Mouse (Mus musculus) megakaryocyte progenitor cell, adult 5-6 weeks (primary cell): Measurements from ENCODE around the gene Ntsr1. TPM values are rescaled to one million over a fixed set of nuclear protein-coding genes. Genes with fewer than 3 reads are reported as not detected.

Experiments used
- ATAC-seq: replicated peaks from 2 replicates; pipeline ENCODE4 v1.8.0; 2016; ENCODE audit warnings: mild to moderate bottlenecking, moderate TSS enrichment, inconsistent platforms; ENCODE audit not compliant: poor library complexity
- total RNA-seq, 2 experiments: library from RNA; stranded (forward) in 1 of 2; stranded (reverse) in 1 of 2; fragments of 157-497, 149-512 nt in 1 of 2; fragments of 200-1000 nt in 1 of 2; gene quantifications; 2 replicates each; pipeline versions ENCODE4 v1.2.3 to v1.2.4; 2015 to 2017

The Ntsr1 gene
- total RNA-seq, 2 experiments from 2014 or later = not detected

DNA sequence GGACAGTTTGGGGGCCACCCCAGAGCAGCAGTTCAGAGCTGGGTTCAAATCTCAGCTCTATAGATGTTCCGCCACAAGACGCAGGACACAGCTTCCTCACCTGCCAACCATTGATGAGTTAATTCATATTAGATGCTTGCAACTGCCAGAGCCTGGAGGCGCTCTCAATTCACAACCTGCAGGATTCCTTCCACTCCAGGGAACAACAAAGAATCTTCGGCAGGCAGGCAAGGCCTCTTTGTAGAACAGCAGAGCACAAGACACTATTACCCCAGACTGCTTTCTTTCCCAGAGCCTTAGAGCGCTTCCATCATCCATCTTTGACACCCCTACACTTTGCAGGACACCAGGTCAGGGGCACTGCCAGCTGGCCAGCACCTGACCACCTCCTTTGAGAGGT lies 6.5 kb downstream of the Ntsr1 start:
- no peak for ATAC-seq

DNA sequence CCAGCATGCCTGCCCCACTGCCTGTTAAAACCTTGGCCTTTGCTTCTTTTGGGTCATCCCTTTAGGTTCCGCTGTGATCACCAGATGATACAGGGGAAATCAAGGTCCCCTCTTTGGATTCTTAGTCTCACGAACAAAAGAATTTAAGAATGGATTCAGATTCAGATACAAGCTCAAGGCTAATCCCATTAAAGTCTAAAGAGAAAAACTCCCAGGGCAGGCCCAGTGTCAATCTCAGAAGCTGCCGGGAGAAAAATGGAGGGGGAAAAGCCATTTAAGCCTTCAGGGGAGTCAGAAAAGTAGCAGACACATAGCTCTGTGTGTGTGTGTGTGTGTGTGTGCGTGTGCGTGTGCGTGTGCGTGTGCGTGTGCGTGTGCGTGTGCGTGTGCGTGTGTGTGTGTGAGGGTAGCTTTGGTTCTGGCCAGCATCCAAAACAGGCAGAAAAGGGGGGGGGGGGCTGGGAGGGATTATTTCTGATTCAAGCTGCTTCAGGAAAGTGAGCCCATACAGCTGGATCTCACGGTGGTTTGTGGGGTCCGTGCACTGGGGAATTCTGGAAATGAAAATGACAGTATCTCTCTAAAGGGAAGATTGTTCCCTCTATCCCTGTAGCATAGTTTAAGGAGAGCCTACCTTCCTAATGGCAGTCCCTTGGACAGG lies 8.8 kb downstream of the Ntsr1 start:
- ATAC-seq = no peak

DNA sequence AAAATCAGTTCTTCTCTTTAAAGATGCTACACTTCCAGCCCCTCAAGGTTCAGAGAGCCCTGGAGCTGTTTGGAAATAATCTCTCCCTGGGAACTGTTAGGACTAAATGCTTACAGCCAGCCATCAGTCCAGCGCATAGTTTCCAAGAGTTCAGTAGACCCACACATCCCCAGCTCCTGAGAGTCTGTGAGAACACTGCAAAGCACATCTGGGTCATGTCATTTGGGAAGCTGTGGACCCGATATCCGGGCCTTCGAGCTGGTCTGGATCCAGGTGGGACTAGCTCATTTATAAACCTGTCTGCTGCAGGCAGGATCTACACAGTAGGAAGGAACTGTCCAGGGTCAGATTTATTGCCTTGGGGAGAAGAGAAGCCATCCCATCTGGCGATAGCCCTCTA lies 11.1 kb downstream of the Ntsr1 start:
- ATAC-seq = no peak

DNA sequence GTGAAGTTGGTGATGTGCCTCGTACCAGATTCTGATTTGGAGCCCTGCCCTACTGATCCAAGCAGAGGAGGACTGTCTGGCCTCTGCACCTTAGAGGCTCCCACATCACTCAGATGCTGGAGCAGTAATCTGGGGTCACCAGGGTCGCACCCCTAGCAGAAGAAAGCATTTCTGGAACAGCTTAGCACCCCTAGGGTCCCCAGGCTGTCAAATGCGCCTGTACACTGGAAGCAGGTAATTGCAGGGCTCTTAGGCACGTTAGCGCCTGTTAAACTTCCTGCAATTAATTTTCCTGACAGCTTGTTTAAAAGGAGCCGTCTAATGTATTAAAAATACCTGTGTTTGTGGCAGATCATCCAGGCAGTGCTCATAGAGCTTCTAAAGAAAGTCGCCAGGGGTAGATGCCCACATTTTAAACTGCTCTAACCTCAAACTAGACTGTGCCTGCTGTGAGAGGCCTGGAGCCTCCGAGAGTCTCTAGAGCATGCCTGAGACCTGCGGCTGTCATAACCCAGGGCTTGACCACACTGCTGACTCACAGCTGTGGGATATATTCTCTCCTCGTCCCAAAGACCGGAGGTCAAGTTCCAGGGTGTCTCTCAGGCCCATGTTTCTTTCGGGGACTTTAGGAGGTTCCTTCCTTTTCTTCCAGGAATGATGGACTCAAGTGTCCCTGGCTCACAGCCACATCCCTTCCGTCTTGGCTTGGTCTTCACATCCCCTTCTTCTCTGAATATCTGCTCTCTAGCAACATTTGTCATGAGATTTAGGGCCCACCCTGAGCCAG lies 12.3 kb downstream of the Ntsr1 start:
- no peak for ATAC-seq

DNA sequence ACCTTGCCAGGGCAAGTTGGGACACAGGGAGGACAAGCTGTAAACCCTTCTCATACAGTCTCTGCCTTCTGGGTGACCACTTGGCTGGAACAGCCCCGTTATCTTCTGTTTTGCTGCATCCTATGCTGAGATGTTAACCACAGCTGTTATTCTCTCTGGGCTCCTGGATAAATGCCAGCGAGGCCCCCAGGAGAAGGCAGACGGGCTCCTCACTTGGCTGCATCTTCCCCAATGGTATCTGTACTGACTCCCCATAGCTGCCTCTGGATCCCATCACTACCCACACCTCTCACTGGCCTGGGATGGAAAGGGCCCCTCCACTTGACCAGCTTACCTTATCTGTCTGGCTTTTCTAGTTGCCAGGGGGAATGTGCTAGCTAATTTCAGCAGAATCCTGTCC lies 13.2 kb downstream of the Ntsr1 start:
- ATAC-seq = no peak

DNA sequence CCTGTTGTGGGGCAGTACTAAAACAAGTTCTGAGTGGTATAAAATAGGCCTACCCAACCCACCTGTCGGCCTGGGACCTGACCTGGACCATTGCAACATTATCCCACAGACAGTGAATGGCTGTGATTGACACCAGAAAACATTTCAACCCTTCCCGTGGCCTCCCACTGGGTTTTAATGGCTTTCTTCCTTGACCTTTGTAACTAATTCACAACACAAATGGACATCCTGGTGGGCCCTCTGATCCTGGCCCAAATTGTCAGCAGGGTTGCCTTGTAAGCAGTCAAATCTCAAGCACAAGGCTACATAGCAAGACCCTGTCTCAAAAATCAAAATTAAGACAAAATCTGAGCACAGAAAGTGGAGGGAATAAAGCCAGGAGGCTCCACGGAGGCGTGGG lies 14.1 kb downstream of the Ntsr1 start:
- no peak for ATAC-seq

DNA sequence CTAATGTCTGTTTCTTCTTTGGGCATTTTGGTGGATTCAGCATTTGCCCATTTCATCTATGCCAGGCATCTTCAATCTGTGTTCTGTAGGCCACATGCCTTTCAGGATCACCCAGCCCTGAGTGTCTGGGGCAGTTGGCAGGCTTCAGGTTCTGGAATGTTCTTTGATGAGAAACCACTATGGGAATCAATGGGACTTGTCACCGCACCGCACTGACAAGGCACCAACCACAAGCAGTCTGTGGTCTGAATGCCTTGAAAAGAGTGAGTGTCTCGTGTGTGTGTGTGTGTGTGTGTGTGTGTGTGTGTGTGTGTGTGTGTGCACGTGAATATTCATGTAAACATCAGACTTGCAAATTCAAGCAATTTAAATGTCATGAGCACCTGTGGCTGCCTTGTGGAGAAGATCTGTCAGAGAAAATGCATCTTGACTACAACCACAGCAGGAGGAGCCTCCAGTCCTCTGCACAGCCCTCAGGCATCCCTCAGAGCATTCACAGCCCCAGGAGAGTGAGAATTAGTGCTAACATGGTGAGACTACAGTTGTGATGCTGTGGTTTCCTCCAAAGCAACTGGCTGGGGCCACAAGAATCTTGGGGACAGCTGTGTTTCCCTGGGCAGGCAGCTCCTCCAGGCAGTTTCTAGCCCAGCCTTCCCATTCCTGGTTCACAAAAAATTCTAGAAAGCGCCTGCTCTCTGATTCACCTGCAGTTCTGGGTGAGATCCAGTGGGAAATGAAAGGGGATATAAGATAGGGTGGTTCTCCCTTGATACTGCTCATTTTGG lies 21.9 kb downstream of the Ntsr1 start:
- ATAC-seq = no peak

DNA sequence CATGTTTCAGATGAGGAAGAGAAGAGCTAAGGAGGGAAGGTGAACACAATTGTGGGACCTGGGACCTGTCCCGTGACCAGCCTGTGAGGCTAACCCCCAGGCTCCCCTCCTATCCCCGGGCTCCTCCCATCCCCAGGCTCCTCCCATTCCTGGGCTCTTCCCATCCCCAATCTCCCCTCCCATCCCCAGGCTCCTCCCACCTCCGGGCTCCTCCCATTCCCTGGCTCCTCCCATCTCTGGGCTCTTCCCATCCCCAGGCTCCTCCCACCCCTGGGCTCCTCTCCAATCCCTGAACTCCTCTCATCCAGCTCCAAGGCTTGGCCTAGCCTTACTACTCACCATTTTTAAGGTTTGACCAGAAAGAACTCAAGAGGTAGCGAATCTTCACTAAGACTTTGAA lies 23.0 kb downstream of the Ntsr1 start:
- peak; percentile 61 for ATAC-seq

DNA sequence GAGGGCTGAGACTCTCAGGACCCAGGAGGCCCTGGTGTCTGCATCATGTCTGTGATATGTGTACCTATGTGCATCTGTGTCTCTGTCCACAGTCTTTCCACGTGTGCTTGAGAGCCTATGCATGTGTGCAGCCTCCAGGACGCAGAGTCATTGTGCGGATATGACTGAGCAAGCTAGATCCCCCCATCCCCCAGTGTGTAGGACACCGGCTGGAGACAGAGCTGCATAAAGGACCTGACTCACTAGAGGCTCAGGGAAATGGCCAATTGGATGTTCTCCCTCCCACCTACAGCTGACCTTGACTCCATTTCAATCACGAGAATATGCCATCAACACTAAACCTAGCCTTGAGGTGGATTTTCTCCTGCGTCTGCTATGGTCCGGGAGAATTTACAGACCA lies 27.7 kb downstream of the Ntsr1 start:
- ATAC-seq = no peak

DNA sequence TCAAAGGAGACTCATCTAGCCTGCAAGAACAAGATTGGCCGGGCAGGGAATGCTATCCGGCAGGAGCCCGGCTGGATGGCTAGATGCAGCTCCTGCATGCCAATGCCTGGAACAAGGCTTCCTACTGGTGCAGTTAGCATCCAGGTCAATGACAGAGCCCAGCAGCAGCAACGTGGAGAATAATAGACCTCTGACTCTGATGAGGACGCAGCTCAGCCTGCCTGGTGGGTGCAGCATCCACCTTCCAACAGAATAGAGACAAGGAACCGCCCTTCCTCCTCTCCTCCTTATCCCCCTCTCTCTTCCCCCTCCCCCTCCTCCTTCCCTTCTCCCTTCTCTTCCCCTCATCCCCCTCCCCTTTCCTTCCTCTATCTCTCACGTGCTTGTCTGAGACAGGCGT lies 28.1 kb downstream of the Ntsr1 start:
- ATAC-seq = no peak

DNA sequence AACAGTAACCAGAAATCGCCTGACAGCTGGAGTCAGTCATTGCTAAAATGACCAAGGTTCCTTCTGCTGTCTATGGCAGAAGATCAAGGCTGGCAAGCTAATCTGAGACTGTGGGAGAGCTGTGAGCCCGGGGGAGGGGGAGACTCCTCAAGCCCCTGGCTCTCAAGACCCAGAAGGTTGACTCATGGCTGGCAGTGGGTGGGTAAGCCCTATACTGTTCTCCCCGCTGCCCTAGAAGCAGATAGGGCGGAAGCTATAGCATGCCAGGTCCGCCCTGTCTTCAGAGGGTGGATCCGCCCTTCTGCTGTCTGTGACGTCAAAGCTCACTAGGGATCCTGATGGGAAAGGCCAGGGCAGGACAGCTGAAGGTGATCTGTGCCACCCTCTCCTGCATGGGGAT lies 30.4 kb downstream of the Ntsr1 start:
- no peak for ATAC-seq

DNA sequence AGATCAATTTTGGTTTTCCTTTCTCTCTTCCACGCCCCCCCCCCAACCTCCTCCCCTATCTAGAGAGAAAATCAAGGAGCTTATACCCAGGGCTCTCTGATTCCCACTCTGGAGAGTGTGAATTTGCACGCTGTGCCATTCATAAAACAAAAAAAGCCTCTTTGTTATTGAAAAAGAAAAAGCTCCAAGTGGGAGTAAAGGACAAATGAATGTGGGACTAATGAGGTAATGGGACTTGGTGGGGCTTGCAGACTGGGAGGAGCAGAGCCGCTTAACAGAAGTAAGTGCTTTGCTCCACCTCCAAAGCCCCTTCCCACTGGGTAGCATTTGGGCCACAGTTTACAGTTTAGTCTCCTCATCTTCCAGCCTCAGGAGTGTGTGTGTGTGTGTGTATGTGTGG lies 30.8 kb downstream of the Ntsr1 start:
- no peak for ATAC-seq

DNA sequence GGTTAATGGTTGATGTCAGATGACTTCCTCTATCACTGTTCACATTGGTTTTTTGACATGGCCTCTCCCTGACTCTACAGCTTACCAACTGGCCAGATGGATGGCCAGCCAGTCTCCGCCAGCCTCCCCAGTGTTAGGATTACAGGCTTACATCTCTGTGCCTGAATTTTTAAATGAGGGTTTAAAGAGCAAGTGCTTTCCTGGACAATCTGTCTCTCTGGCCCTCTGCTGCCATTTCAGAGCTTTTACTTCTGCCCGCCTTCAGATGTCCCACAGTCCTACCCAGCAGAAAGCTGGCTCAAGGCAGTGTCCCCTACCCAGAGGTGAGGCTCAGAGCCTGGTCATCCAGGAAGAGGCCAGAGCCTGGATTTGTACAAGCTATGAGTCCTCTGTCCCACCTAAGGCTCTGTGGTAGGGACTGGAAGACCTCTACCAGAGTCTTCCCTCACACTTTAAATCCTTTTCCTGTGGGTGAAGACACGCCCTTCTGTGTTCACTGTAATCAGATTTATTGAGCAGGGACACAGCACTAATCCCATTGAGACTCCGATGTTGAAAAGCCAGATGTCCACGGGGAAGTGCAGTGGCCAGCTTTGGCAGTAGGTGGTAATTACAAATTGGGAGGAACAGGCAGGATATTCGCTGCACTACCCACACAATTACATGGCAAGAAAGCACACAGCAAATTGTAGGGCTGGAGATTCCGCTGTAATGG lies 32.1 kb downstream of the Ntsr1 start:
- no peak for ATAC-seq

DNA sequence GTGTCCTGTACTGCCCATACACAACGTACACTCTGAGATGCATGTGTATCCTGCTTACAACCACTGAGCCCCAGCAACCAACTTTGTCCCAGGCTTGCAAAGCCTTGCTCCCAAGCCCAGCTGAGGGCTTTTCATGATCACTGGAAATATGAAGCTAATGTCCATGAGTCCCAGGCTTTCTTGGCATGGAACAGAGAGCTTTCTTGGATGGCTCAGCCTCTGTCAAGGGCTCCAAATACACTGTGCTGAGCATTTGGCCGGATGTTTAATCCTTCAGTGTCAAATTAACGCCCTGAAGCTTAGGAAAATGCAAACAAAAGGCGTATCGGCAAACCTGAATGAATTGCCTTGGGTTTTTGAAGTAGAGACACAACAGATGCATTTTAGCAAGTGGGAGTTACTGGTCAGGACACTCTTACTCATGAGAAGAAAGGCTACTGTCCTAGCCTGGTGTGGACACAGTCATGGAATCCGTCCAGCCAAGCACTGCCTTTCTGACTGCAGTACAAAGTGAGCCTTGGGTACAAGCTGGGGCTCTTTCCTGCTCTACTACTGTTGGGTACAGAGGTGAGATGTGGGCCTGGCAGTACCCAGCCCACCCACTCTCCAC lies 32.7 kb downstream of the Ntsr1 start:
- no peak for ATAC-seq

DNA sequence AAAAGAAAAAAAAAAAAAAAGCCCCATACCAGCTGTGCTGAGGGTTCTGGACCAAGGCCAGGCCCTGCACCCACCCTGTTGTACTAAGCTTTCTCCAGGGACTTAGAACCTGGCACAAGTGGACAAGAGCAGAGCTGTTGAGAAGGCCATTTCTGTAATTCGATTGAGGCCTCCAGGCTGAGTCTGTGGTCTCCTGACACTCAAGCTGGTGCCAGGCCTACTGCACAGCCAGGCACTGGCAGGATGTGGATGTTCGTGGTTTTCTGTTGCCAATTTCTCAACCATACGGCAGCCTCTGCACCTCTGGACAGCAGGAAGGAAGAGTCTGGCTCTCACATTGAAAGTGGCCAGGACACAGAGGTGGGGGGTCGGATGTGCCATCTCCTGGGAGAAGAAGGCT lies 33.5 kb downstream of the Ntsr1 start:
- peak; percentile 71 for ATAC-seq

DNA sequence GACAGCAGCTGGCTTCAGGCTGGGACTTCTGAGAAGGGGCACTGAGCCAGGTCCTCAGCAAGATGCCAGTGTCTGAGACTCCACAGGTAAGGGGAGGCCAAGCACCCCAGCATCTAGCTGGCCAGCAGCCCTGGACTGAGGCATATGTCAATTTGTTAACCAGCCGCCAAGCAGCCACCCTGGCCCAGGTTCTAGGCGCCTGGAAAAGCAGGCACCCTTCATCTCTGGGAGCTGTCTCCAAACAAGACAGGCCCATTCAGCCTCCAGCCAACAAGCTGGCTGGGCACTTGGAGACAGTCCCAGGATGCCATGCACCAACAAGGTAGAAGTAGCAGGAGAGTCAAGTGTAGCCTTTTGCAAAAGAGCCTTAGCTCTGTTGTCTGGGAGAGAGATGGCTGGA lies 43.9 kb downstream of the Ntsr1 start:
- ATAC-seq = no peak

DNA sequence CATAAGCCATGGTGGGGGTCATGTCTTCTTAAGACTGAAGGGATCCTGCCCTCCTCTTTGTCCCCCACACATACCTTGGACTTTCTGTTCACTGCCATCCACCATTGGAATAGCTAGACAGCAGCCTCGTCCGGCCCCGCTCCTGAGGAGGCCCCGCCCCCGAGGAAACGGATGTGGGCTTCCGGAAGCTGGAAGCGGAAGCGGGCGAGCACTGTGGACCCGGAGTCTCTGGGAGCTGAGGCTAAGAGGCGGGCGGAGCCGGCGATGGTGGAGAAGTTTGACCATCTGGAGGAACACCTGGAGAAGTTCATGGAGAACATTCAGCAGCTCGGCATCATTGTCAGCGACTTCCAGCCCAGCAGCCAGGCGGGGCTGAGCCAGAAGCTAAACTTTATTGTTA lies 45.3 kb downstream of the Ntsr1 start:
- ATAC-seq = no peak

DNA sequence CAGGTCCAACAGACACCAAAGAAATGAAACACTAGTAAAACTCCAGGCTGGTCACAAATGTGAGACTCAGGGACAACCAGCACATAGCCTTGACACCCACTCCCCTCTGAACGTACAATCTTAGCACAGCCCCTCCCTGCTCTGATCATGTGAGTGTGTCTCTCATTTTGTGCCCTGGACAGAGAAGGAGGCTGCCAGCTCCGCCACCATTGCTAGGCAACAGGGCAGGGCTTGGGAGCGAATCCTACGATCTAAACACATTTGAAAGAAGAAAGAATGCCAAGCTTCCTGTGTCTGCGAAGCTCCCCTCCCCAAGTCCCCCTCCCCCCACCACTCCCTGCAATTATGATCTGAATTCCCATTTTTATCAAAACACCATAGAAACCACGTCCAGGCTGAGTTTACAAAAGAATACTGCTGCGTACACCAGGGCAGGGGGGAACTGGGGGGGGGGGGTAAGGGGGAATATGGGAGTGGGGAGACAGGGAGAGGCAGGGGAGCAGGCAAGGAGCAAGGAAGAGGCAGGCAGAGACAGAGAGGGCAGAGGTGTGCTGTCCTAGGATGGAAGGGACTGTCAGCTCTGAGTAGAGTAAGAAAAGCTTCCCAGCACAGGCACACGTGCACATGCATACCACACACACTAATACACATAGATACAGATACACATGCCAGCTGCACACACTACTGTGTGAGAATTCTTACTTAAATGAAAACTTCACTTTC lies 47.8 kb downstream of the Ntsr1 start:
- ATAC-seq = no peak

DNA sequence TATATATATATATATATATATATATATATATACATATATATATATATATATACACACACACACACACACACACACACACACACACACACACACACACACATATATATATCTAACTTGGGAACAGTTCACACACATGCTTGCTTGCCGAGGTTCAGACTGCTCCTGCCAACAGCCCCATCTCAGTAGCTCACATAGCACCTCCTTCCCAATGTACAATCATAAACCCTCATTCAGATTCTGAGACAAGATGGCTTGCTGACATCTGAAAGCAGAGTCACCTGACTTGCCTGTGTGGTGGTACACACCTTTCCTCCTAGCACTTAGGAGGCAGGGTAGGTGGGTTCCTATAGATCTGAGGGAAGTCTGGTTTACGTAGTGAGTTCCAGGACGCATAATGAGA lies 52.6 kb downstream of the Ntsr1 start:
- ATAC-seq = no peak

DNA sequence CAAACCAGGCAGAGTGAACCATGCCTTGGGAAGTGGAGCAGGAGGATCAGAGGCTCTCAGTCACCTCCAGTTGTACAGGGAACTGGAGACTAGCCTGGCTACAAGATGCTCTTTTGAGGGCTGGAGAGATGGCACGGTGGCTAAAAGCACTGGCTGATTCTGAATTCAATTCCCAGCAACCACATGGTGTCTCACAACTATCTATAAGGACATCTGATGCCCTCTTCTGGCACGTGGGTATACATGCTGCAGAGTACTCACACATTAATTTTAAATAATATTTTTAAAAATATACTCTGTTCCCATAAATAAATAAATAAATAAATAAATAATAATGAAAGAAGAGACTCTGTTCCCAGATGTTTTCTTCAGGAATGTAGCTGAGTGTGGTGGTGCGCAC lies 55.4 kb downstream of the Ntsr1 start:
- ATAC-seq = no peak
